Comparison of ENCODE assay signal across 8 mouse cellular contexts in genomic region chr11:44330851-44331773, GRCm38 (mm10).
A peak's percentile ranks its signal among the peaks of the same experiment; 100 is the strongest.
DNase-seq lines count a peak whose midpoint lies in the region; ATAC-seq and TF ChIP-seq lines count a peak whose summit lies in the region.
"Had no signal": no experiment of that assay in that cellular context is flagged by ENCODE, and none has a peak within 500 bp of the region (broad histone marks: within the 10 kb centered on the region; RNA-seq: fewer than 3 reads in every experiment).

No protein-coding gene starts in this region.

- H3K9me3 ChIP-seq in MEL (replicated peaks; ENCODE audit: insufficient read depth, low read length) = no peaks in the 10 kb centered on the region
- H3K9me3 ChIP-seq: limb, embryonic 15.5 days had no signal

- peak; percentile 84 for TF ChIP-seq RAD21 in MEL (IDR thresholded peaks at IDR 0.05; ENCODE audit: low read depth, low read length)

- no peak overlapping the region for H3K4me3 ChIP-seq in MEL (ENCODE audit: control insufficient read depth in 1 of 2, insufficient read depth in 1 of 2, low read depth in 2 of 2, low read length in 2 of 2)
- H3K4me3 ChIP-seq: limb, embryonic 15.5 days had no signal

- ATAC-seq in hematopoietic stem cell, adult 5-6 weeks (replicated peaks in 1 of 2; ENCODE audit: insufficient read depth in 1 of 2, low FRiP score in 2 of 2, low TSS enrichment in 1 of 2, low read depth in 1 of 2, poor library complexity in 2 of 2, severe bottlenecking in 2 of 2) = peak; percentile 62 to 65; a peak in 2 of 4 replicates

- H3K79me2 ChIP-seq in MEL (ENCODE audit: control insufficient read depth, insufficient read depth, low read length, poor library complexity) = no peaks in the 10 kb centered on the region

- H3K4me1 ChIP-seq in MEL (ENCODE audit: control insufficient read depth in 1 of 2, insufficient read depth in 2 of 2, low read length in 2 of 2) = no peaks in the 10 kb centered on the region
- H3K4me1 ChIP-seq: limb, embryonic 15.5 days had no signal

- H3K9ac ChIP-seq in MEL (ENCODE audit: control insufficient read depth, low read depth, low read length, poor library complexity, severe bottlenecking) = no peak overlapping the region
- H3K9ac ChIP-seq: limb, embryonic 15.5 days had no signal

- no peak for TF ChIP-seq POLR2A in MEL (IDR thresholded peaks at IDR 0.05; ENCODE audit: control insufficient read depth in 1 of 2, insufficient read depth in 1 of 2, low read depth in 1 of 2, low read length in 2 of 2, poor library complexity in 1 of 2)

- H3K27ac ChIP-seq in MEL (ENCODE audit: control insufficient read depth, low read depth, low read length) = no peak overlapping the region
- H3K27ac ChIP-seq: limb, embryonic 15.5 days had no signal

- DNase-seq in MEL (ENCODE audit: low read depth, low spot score) = peak; percentile 77
- DNase-seq in adrenal gland, postnatal 14 days = peak; percentile 75
- peak; percentile 76 for DNase-seq in embryo, embryonic 9.5 days (ENCODE audit: extremely low spot score)
- DNase-seq in layer of hippocampus, adult 18-20 months (ENCODE audit: low spot score in 2 of 2) = peak; percentile 24 to 84
- peak; percentile 66 for DNase-seq in lung, postnatal 25 days (ENCODE audit: low spot score)
- peak; percentile 78 to 86 for DNase-seq in right cerebral cortex, postnatal 10 days (ENCODE audit: low spot score in 2 of 2)

- no peaks in the 10 kb centered on the region for H3K36me3 ChIP-seq in MEL (ENCODE audit: control insufficient read depth in 1 of 2, insufficient read depth in 2 of 2, low read length in 2 of 2)
- H3K36me3 ChIP-seq: limb, embryonic 15.5 days had no signal

- peak; percentile 47 to 77 (median 72) for TF ChIP-seq CTCF in MEL (IDR thresholded peaks at IDR 0.05 in 2 of 3, conservative IDR thresholded peaks at IDR 0.05 in 1 of 3; ENCODE audit: control insufficient read depth in 1 of 3, insufficient read depth in 1 of 3, low read depth in 2 of 3, low read length in 3 of 3, poor library complexity in 1 of 3, severe bottlenecking in 1 of 3)

- H3K27me3 ChIP-seq in MEL (ENCODE audit: control insufficient read depth in 1 of 2, insufficient read depth in 2 of 2, low read length in 2 of 2) = peaks cover 0 to 10% of the 10 kb centered on the region in 2 experiments; a peak in 3 of 4 replicates

- no peak for TF ChIP-seq EP300 in MEL (IDR thresholded peaks at IDR 0.05; ENCODE audit: low read depth in 1 of 2, low read length in 2 of 2)

TF ChIP-seq in MEL, 35 proteins besides CTCF, POLR2A, EP300 and RAD21:
- no peak for TF ChIP-seq ELF1 (IDR thresholded peaks at IDR 0.05; ENCODE audit: low read depth, low read length)
- peak; percentile 77 for TF ChIP-seq ZC3H11A (IDR thresholded peaks at IDR 0.05; ENCODE audit: low read depth, low read length)
- peak; percentile 80 for TF ChIP-seq SMC3 (IDR thresholded peaks at IDR 0.05; ENCODE audit: low read depth, low read length)
- no peak for TF ChIP-seq UBTF (IDR thresholded peaks at IDR 0.05; ENCODE audit: borderline replicate concordance, insufficient read depth, low read depth, low read length)
- TF ChIP-seq USF2 (IDR thresholded peaks at IDR 0.05; ENCODE audit: borderline replicate concordance in 1 of 2, insufficient read depth in 1 of 2, low read depth in 1 of 2, low read length in 2 of 2) = no peak
- TF ChIP-seq POLR2AphosphoS5 (IDR thresholded peaks at IDR 0.05; ENCODE audit: borderline replicate concordance, low read depth, low read length) = no peak
